Mouse (Mus musculus) heart, embryonic 14.5 days (tissue): ENCODE measurements around the gene Dmrt3. TPM values are rescaled to one million over a fixed set of nuclear protein-coding genes. Genes with fewer than 3 reads are reported as not detected.

Source experiments
- ATAC-seq: fragments of 200-750 bp; cut with Nextera tagmentation; 2 replicates; pipeline ENCODE4 v1.8.0; 2017; ENCODE audit warnings: low read depth, moderate TSS enrichment; ENCODE audit not compliant: insufficient number of reproducible peaks, insufficient read depth, low FRiP score
- H3K27ac ChIP-seq, 2 experiments: fragments of 200-500 bp in 1 of 2; fragments of 300-500 bp in 1 of 2; sonication (generic) in 1 of 2; replicated peaks in 1 of 2; 2 replicates each; pipeline ENCODE4 v1.5.1; 2012 to 2014; ENCODE audit warnings: low read depth in 2 of 2, low read length in 2 of 2, control low read depth in 1 of 2, mild to moderate bottlenecking in 1 of 2, mixed read lengths in 1 of 2; ENCODE audit not compliant: control insufficient read depth in 1 of 2, insufficient read depth in 1 of 2
- H3K27me3 ChIP-seq: fragments of 300-500 bp; sonication (generic); 2 replicates; pipeline ENCODE4 v1.6.1; 2014; ENCODE audit warnings: mild to moderate bottlenecking, low read length, control low read depth; ENCODE audit not compliant: control insufficient read depth, insufficient read depth
- H3K36me3 ChIP-seq: fragments of 300-500 bp; sonication (generic); 2 replicates; pipeline ENCODE4 v1.6.1; 2014; ENCODE audit warnings: mild to moderate bottlenecking, control low read depth, low read length, mixed read lengths; ENCODE audit not compliant: control insufficient read depth, insufficient read depth
- H3K4me1 ChIP-seq, 2 experiments: fragments of 200-500 bp in 1 of 2; fragments of 300-500 bp in 1 of 2; sonication (generic) in 1 of 2; 2 replicates each; pipeline ENCODE4 v1.6.1; 2012 to 2014; ENCODE audit warnings: low read length in 2 of 2, control low read depth in 1 of 2, mixed read lengths in 1 of 2; ENCODE audit not compliant: control insufficient read depth in 2 of 2, insufficient read depth in 2 of 2
- H3K4me2 ChIP-seq: fragments of 300-500 bp; sonication (generic); 2 replicates; pipeline ENCODE4 v1.6.1; 2014; ENCODE audit warnings: mild to moderate bottlenecking, low read length
- H3K4me3 ChIP-seq, 2 experiments: fragments of 200-500 bp in 1 of 2; fragments of 300-500 bp in 1 of 2; sonication (generic) in 1 of 2; 2 replicates each; pipeline ENCODE4 v1.5.1; 2012 to 2014; ENCODE audit warnings: low read length in 2 of 2, mild to moderate bottlenecking in 2 of 2, control low read depth in 1 of 2, low read depth in 1 of 2, moderate library complexity in 1 of 2; ENCODE audit not compliant: control insufficient read depth in 1 of 2, insufficient read depth in 1 of 2
- H3K9ac ChIP-seq: fragments of 300-500 bp; sonication (generic); 2 replicates; pipeline ENCODE4 v1.6.1; 2014; ENCODE audit warnings: mild to moderate bottlenecking, low read length
- H3K9me3 ChIP-seq: fragments of 300-500 bp; sonication (generic); 2 replicates; pipeline ENCODE4 v1.6.1; 2016; ENCODE audit warnings: low read length, control low read depth; ENCODE audit not compliant: control insufficient read depth
- WGBS: fragments of 180-500 bp; shearing (Covaris S2); extraction: QIAGEN DNeasy Blood & Tissue Kit; methylation state at CpG from one replicate; pipeline ENCODE4 v1.1.7; 2014; 5-methylcytosine and 5-hydroxymethylcytosine counted together
- polyA plus RNA-seq: library from polyadenylated mRNA; unstranded; fragments of >200 nt; fragmentation: Nextera tagmentation; extraction: Ambion mirVana; gene quantifications from 2 replicates; pipeline ENCODE4 v1.2.1, GENCODE M21; 2014

The Dmrt3 gene
- polyA plus RNA-seq, result 0.11 TPM in 1 of 2 replicates, not detected in the other

DNA sequence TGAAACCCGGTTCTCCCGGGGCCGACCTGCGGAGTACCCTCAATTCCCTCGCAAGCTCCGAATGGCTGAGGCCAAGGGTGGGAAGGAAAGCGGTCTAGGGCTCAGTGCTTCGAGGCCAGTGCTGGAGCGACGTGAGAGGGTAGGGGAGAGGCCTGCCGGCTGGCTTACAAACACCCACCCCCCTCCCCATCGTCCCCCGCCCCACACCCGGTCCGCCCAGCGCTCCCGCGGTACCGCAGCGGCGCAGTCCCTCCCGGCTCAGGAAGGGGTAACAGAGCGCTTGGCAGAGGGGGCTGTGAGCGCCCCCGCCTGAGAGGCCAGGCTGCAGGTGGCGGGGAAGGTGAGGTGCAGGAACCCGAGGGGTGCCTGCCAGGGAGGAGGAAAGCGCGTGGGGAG, at the start of gene Dmrt3:
Dmrt3 (plus strand) TSS at position 287 of the 396 bp plus-strand sequence.
- WGBS, result under 1% methylated on average over 28 of the region's 29 CpGs
- Histone ChIP-seq H3K9me3 (no peaks in the 10 kb centered on the region), H3K4me3 (peak within 1 kb of the TSS; percentile 14 to 42), H3K27ac (no peak within 1 kb of the TSS), H3K9ac (no peak within 1 kb of the TSS), H3K36me3 (no peaks in the 10 kb centered on the region), H3K27me3 (peaks cover 98% of the 10 kb centered on the region), H3K4me2 (peak within 1 kb of the TSS; percentile 68), H3K4me1 (peaks cover 2 to 28% of the 10 kb centered on the region in 2 experiments; a peak in 3 of 4 replicates)
- no peak; the same call in 1 of the 2 replicates for ATAC-seq

DNA sequence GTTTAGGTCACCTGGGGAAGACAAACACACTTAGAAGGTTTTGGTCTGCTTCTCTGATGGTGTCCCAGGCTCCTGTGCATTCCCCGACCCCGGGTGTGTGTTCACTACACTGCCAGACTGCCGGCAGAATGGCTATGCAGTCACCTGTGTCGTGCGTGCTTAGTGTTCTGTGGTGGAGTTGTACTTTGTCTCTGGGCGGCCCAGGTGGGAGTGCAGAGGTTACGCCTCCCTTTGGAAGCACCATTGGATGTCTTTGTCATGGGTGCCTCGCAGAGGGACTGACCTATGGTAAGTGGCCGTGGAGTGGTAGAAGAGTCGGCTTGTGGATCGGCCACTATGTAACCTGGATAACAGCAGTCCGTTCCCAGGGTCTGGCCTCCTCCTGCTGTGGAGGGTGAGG, 45.7 kb upstream of the Dmrt3 start:
- Histone ChIP-seq H3K27ac (no peak overlapping the region), H3K4me2 (no peak overlapping the region), H3K9me3 (0 out of 2 replicates have a peak, but pooled peaks cover 3% of the 10 kb centered on the region), H3K9ac (no peak overlapping the region), H3K4me1 (no peaks in the 10 kb centered on the region; a peak in 1 of 4 replicates), H3K27me3 (peaks cover 8% of the 10 kb centered on the region; the same call in 1 of the 2 replicates), H3K4me3 (no peak overlapping the region), H3K36me3 (no peaks in the 10 kb centered on the region)
- ATAC-seq, result no peak
- 68% methylated on average over 12 of the region's 12 CpGs for WGBS

DNA sequence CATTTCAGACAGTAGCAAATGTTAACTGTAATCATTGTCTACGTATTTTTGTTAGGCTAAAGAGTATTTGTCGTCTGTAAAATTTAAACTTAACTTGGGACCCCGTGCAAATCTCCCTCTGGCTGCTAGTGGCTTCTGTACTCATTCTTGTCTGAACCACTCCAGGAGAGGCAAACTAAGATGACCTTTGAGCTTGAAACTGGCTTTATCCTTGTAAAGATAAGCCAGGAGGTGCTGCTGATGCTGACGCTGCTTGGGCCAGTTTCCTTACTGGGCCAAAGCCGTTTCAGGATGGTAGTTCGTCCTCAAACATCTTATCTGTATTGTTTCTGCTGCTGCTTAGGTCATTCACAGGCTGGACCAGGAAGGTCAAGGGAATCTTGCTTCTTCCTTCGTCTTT, 40.3 kb upstream of the Dmrt3 start:
- Histone ChIP-seq H3K4me2 (no peak overlapping the region), H3K9ac (no peak overlapping the region), H3K4me1 (peaks cover 4 to 13% of the 10 kb centered on the region in 2 experiments), H3K36me3 (no peaks in the 10 kb centered on the region), H3K4me3 (no peak overlapping the region), H3K9me3 (no peaks in the 10 kb centered on the region), H3K27me3 (peaks cover 4% of the 10 kb centered on the region; the same call in 1 of the 2 replicates), H3K27ac (no peak overlapping the region)
- WGBS, result 46% methylated on average over 7 of the region's 7 CpGs
- ATAC-seq, result no peak

DNA sequence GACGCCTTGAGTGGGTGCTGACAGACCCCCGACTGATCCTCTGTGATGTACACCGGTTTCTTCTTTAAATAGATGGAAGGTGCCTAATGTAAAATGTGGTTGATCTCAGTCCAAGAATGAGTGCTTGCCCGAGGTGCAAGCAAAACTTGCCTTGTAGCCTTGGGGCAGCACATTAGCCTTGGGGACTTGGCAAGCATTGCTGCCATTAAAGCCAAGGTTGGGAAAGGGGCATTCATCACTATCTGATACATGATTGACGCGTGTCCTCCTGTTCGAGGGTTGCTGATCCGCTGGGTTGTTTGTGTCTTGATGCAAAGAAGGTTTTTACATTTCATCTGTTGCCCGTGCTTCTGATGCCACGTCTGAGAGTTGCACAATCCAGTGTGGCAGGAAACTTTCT, 35.7 kb upstream of the Dmrt3 start:
- H3K9ac ChIP-seq, result peak overlapping the region; percentile 11; the same call in 1 of the 2 replicates
- no peaks in the 10 kb centered on the region for H3K27me3 ChIP-seq
- 10% methylated on average over 10 of the region's 10 CpGs for WGBS
- no peaks in the 10 kb centered on the region for H3K9me3 ChIP-seq
- ATAC-seq, result no peak
- no peaks in the 10 kb centered on the region for H3K36me3 ChIP-seq
- H3K4me3 ChIP-seq, result peak overlapping the region in 1 of 2 experiments; percentile 4; a peak in 1 of 4 replicates
- H3K27ac ChIP-seq, result no peak overlapping the region
- H3K4me2 ChIP-seq, result peak overlapping the region; percentile 70
- peaks cover 10 to 22% of the 10 kb centered on the region in 2 experiments for H3K4me1 ChIP-seq

DNA sequence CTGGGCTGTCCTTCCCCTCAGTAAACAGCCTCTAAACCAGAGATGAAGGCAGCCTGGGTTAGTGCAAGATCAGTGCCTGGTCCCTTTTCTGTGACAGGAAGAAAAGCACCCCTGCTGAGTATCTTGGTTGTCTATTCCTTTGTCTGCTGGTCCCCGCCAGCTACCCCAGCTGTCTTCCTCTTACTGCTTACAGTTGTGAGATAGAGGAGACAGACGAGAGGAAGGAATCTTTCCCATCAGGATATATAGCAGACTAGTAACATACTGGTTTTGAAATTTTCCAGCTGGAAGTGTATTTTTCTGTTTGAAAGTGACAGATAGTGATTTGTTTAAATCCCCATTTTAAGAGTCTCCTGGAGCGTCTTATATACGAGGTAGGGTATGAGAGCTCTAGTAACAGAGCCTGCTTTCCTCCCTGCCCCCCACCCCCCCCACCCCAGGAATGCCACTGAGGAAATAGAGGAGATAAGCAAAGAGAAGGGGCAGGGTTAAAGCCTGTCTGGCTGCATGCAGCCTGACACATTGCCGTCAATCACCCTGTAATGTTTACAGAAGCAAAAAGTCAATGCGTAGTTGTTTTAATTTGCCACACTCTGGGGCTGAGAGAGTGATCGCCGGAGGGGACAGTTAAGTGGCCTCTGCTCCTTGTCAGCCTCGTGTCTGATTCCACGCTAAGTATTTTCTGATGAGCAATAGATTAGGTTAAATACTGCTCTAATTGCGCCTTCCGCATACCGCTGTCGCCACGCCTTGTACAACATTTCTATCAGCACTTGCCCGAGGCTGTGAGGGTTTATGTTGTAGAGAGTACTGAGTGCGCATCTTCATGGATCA, 34.9 kb upstream of the Dmrt3 start:
- no peaks in the 10 kb centered on the region for H3K9me3 ChIP-seq
- H3K36me3 ChIP-seq, result no peaks in the 10 kb centered on the region
- peak overlapping the region; percentile 26 to 32 for H3K4me3 ChIP-seq
- H3K27ac ChIP-seq, result no peak overlapping the region; a peak in 1 of 4 replicates
- peak overlapping the region; percentile 70 for H3K4me2 ChIP-seq
- H3K4me1 ChIP-seq, result peaks cover 10 to 22% of the 10 kb centered on the region in 2 experiments
- ATAC-seq, result no peak
- no peak overlapping the region for H3K9ac ChIP-seq
- 2% methylated on average over 17 of the region's 17 CpGs for WGBS
- H3K27me3 ChIP-seq, result no peaks in the 10 kb centered on the region

DNA sequence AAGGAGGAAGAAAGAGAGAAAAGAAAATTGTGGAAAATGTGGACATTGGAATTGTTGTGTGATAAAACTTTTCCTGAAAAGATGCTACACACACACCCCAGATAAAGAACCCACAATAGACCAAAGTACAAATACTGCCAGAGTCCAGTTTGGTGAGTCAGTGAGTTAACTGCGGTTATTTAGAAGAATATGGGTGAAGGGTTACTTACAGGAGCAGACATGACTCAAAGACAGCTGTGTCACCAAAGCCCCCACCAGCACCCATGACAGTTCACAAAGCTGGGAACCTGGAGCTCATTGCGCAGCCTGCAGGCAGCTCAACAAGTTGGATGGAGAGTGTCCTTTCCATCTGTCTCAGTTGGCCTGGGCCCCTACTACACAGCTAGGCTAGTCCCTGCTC, 31.7 kb upstream of the Dmrt3 start:
- WGBS, result 94% methylated on average over 2 of the region's 2 CpGs
- Histone ChIP-seq H3K9me3 (no peaks in the 10 kb centered on the region), H3K27ac (no peak overlapping the region), H3K4me1 (peaks cover 10 to 20% of the 10 kb centered on the region in 2 experiments), H3K27me3 (no peaks in the 10 kb centered on the region), H3K4me2 (no peak overlapping the region), H3K9ac (no peak overlapping the region), H3K4me3 (no peak overlapping the region), H3K36me3 (no peaks in the 10 kb centered on the region)
- ATAC-seq, result no peak

DNA sequence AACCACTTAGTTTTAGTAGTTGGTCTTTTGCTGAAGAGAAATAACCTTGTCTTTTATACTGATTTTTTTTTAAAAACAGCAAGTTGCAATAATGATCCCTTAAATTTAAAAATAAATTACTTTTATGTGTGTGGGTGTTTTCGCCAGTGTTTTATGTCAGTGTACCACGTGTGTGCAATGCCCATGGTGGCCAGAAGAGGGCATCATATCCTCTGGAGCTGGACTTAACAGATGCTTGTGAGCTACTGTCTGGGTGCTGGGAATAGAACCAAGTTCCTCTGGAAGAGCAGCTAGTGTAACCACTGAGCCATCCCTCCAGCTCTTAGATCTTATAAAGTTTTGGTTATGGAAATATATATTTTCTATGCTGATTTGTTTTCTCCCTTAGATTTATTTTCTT, 30.7 kb upstream of the Dmrt3 start:
- no peaks in the 10 kb centered on the region for H3K27me3 ChIP-seq
- peaks cover 8 to 13% of the 10 kb centered on the region in 2 experiments for H3K4me1 ChIP-seq
- no peak overlapping the region for H3K4me2 ChIP-seq
- no peak overlapping the region for H3K27ac ChIP-seq
- WGBS, result 93% methylated on average over 2 of the region's 2 CpGs
- ATAC-seq, result no peak
- no peaks in the 10 kb centered on the region for H3K36me3 ChIP-seq
- H3K9ac ChIP-seq, result no peak overlapping the region
- no peak overlapping the region for H3K4me3 ChIP-seq
- H3K9me3 ChIP-seq, result no peaks in the 10 kb centered on the region
